ENCODE assay signal across 8 mouse cellular contexts in the genomic region with DNA sequence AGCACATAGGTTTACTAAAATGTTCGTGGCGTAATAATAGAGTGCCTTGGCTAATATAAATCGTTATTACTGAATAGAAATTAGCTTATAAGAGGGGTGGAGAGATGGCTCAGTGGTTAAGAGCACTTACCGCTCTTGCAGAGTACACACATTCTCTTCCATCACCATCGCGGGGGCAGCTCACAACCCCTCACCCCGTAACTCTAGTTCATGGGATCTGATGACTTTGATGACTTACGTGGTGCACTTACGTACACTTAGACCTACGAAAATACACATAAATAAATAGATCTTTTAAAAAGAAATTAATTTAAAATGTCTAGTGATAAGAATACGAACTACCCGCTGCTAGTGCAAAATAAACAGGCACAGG. TPM values are rescaled to one million over a fixed set of nuclear protein-coding genes. Genes with fewer than 3 reads are reported as not detected.
A peak's percentile ranks its signal among the peaks of the same experiment; 100 is the strongest.
DNase-seq lines count a peak whose midpoint lies in the region; ATAC-seq and TF ChIP-seq lines count a peak whose summit lies in the region.

No protein-coding gene starts in this region.

- peaks cover 4% of the 10 kb centered on the region; the same call in 1 of the 2 replicates for H3K4me1 ChIP-seq in lung, postnatal 0 days (ENCODE audit: insufficient read depth, low read depth, low read length)
- peaks cover 0 to 5% of the 10 kb centered on the region in 2 experiments; a peak in 2 of 4 replicates for H3K4me1 ChIP-seq in heart, embryonic 14.5 days (ENCODE audit: control insufficient read depth in 2 of 2, insufficient read depth in 2 of 2, low read length in 2 of 2)
- H3K4me1 ChIP-seq in limb, embryonic 14.5 days (ENCODE audit: control insufficient read depth, insufficient read depth, low read length): no peaks in the 10 kb centered on the region
- H3K4me1 ChIP-seq in stomach, embryonic 14.5 days (ENCODE audit: control insufficient read depth, insufficient read depth, low read length): no peaks in the 10 kb centered on the region

- no peaks in the 10 kb centered on the region for H3K27me3 ChIP-seq in lung, postnatal 0 days (replicated peaks; ENCODE audit: insufficient read depth, low read length)
- H3K27me3 ChIP-seq in heart, embryonic 14.5 days (ENCODE audit: control insufficient read depth, insufficient read depth, low read length): no peaks in the 10 kb centered on the region
- no peaks in the 10 kb centered on the region for H3K27me3 ChIP-seq in limb, embryonic 14.5 days (ENCODE audit: control insufficient read depth, insufficient read depth, low read length)
- no peaks in the 10 kb centered on the region for H3K27me3 ChIP-seq in stomach, embryonic 14.5 days (ENCODE audit: control insufficient read depth, insufficient read depth, low read length)

- peak overlapping the region; percentile 68 for H3K4me3 ChIP-seq in lung, postnatal 0 days (ENCODE audit: low read depth, low read length)
- H3K4me3 ChIP-seq in heart, embryonic 14.5 days (ENCODE audit: control insufficient read depth in 1 of 2, insufficient read depth in 1 of 2, low read depth in 1 of 2, low read length in 2 of 2): peak overlapping the region; percentile 45 to 72
- H3K4me3 ChIP-seq in limb, embryonic 14.5 days (replicated peaks; ENCODE audit: low read length): peak overlapping the region; percentile 66
- peak overlapping the region; percentile 67 for H3K4me3 ChIP-seq in stomach, embryonic 14.5 days (ENCODE audit: low read depth, low read length)

- no peak for TF ChIP-seq POLR2A in limb, embryonic 14.5 days (IDR thresholded peaks at IDR 0.05; ENCODE audit: borderline replicate concordance, extremely low read depth, insufficient read depth, insufficient read length)

- ATAC-seq in lung, postnatal 0 days: no peak
- ATAC-seq in heart, embryonic 14.5 days (ENCODE audit: insufficient number of reproducible peaks, insufficient read depth, low FRiP score, low read depth): no peak
- ATAC-seq in limb, embryonic 14.5 days (ENCODE audit: low FRiP score, low read depth): no peak
- no peak for ATAC-seq in stomach, embryonic 14.5 days (ENCODE audit: insufficient number of reproducible peaks, insufficient read depth, low FRiP score, low read depth)
- ATAC-seq in activated CD4-positive, CD25-positive, alpha-beta regulatory T cell, adult 4 months: no peak

- TF ChIP-seq CTCF in lung, postnatal 0 days (IDR thresholded peaks at IDR 0.05): no peak

- H3K4me2 ChIP-seq in lung, postnatal 0 days (replicated peaks; ENCODE audit: low read depth, low read length): peak overlapping the region; percentile 77
- peak overlapping the region; percentile 87 for H3K4me2 ChIP-seq in heart, embryonic 14.5 days (ENCODE audit: low read length)
- peak overlapping the region; percentile 91 for H3K4me2 ChIP-seq in limb, embryonic 14.5 days (replicated peaks; ENCODE audit: low read depth, low read length, severe bottlenecking)
- peak overlapping the region; percentile 70 for H3K4me2 ChIP-seq in stomach, embryonic 14.5 days (replicated peaks; ENCODE audit: low read depth, low read length)

- no peak overlapping the region for H3K9ac ChIP-seq in lung, postnatal 0 days (replicated peaks; ENCODE audit: low read depth)
- peak overlapping the region; percentile 78 for H3K9ac ChIP-seq in heart, embryonic 14.5 days (ENCODE audit: low read length)
- 0 out of 2 replicates have a peak overlapping the region, but pooled peaks have one; percentile 72 for H3K9ac ChIP-seq in limb, embryonic 14.5 days (ENCODE audit: low read depth, low read length, severe bottlenecking)
- H3K9ac ChIP-seq in stomach, embryonic 14.5 days (replicated peaks; ENCODE audit: low read depth, low read length): peak overlapping the region; percentile 49; the same call in 1 of the 2 replicates

- no peaks in the 10 kb centered on the region for H3K36me3 ChIP-seq in lung, postnatal 0 days (ENCODE audit: insufficient read depth, low read length)
- no peaks in the 10 kb centered on the region for H3K36me3 ChIP-seq in heart, embryonic 14.5 days (ENCODE audit: control insufficient read depth, insufficient read depth, low read length)
- H3K36me3 ChIP-seq in limb, embryonic 14.5 days (ENCODE audit: control insufficient read depth, insufficient read depth, low read length): no peaks in the 10 kb centered on the region
- H3K36me3 ChIP-seq in stomach, embryonic 14.5 days (ENCODE audit: control insufficient read depth, insufficient read depth, low read length): no peaks in the 10 kb centered on the region

- H3K9me3 ChIP-seq in lung, postnatal 0 days (ENCODE audit: low read length): no peaks in the 10 kb centered on the region
- no peaks in the 10 kb centered on the region for H3K9me3 ChIP-seq in heart, embryonic 14.5 days (ENCODE audit: control insufficient read depth, low read length)
- no peaks in the 10 kb centered on the region for H3K9me3 ChIP-seq in limb, embryonic 14.5 days (ENCODE audit: control insufficient read depth, low read length)
- H3K9me3 ChIP-seq in stomach, embryonic 14.5 days (ENCODE audit: control insufficient read depth, low read depth, low read length): no peaks in the 10 kb centered on the region

- TF ChIP-seq EP300 in lung, postnatal 0 days (IDR thresholded peaks at IDR 0.05): no peak

- no peak for DNase-seq in lung, postnatal 0 days (ENCODE audit: low spot score)
- DNase-seq in lung, postnatal 4 days: no peak
- DNase-seq in cerebellum, postnatal 14 days: peak; percentile 23 to 49
- DNase-seq in limb, embryonic 14.5 days (ENCODE audit: low spot score): no peak
- no peak for DNase-seq in layer of hippocampus, adult 9-10 months (ENCODE audit: low spot score)

- no peak overlapping the region for H3K27ac ChIP-seq in lung, postnatal 0 days (ENCODE audit: low read length)
- H3K27ac ChIP-seq in heart, embryonic 14.5 days (replicated peaks in 1 of 2; ENCODE audit: control insufficient read depth in 1 of 2, insufficient read depth in 1 of 2, low read depth in 2 of 2, low read length in 2 of 2): peak overlapping the region in 1 of 2 experiments; percentile 98; a peak in 2 of 4 replicates
- H3K27ac ChIP-seq in limb, embryonic 14.5 days (replicated peaks; ENCODE audit: low read depth, low read length): no peak overlapping the region
- no peak overlapping the region for H3K27ac ChIP-seq in stomach, embryonic 14.5 days (ENCODE audit: low read length)

- 22% methylated on average over 12 of the region's 12 CpGs for WGBS in lung, postnatal 0 days
- WGBS in heart, embryonic 14.5 days: 42% methylated on average over 12 of the region's 12 CpGs
- 40% methylated on average over 12 of the region's 12 CpGs for WGBS in limb, embryonic 14.5 days
- WGBS in stomach, embryonic 14.5 days: 36% methylated on average over 12 of the region's 12 CpGs

RNA-seq across cellular contexts. Expression of a gene that starts 0.8 kb away (rescaled TPM):
- polyA plus RNA-seq in lung, postnatal 0 days (2015; fragmentation: Nextera tagmentation; extraction: Ambion mirVana): 1.3 and 1.5 TPM in 2 replicates
- 0.67 and 0.78 TPM in 2 replicates for polyA plus RNA-seq in heart, embryonic 14.5 days (2014; fragmentation: Nextera tagmentation; extraction: Ambion mirVana)
- polyA plus RNA-seq in limb, embryonic 14.5 days (2012; rRNA removed): 2.1 and 2.7 TPM in 2 replicates
- polyA plus RNA-seq in limb, embryonic 14.5 days (2014; fragmentation: Nextera tagmentation; extraction: Ambion mirVana): 0.54 and 1.0 TPM in 2 replicates
- polyA plus RNA-seq in stomach, embryonic 14.5 days (2014; fragmentation: Nextera tagmentation; extraction: Ambion mirVana): 0.93 and 1.4 TPM in 2 replicates
- 1 to 10 TPM; 4.7 to 6.5 TPM for polyA plus RNA-seq in activated CD4-positive, CD25-positive, alpha-beta regulatory T cell, adult 4 months (2017; shearing (Covaris generic))

RNA-seq across cellular contexts. Expression of a gene that starts 37.8 kb away (rescaled TPM):
- polyA plus RNA-seq in lung, postnatal 0 days (2015; fragmentation: Nextera tagmentation; extraction: Ambion mirVana): 26.5 and 29.0 TPM in 2 replicates
- 26.9 and 31.2 TPM in 2 replicates for polyA plus RNA-seq in heart, embryonic 14.5 days (2014; fragmentation: Nextera tagmentation; extraction: Ambion mirVana)
- polyA plus RNA-seq in limb, embryonic 14.5 days (2012; rRNA removed): 25.9 and 26.5 TPM in 2 replicates
- polyA plus RNA-seq in limb, embryonic 14.5 days (2014; fragmentation: Nextera tagmentation; extraction: Ambion mirVana): 48.2 and 50.0 TPM in 2 replicates
- 38.9 and 45.7 TPM in 2 replicates for polyA plus RNA-seq in stomach, embryonic 14.5 days (2014; fragmentation: Nextera tagmentation; extraction: Ambion mirVana)
- polyA plus RNA-seq in activated CD4-positive, CD25-positive, alpha-beta regulatory T cell, adult 4 months (2017; shearing (Covaris generic)): 10 to 100 TPM; 17.2 to 34.8 TPM

Comparison
In these comparisons a context has a peak if more than half of its experiments do, and no peak if none do; other contexts are left out.
1. DNase-seq: peak in cerebellum, postnatal 14 days (2 of 2); none in lung, postnatal 0 days (single experiment), lung, postnatal 4 days (0 of 2), limb, embryonic 14.5 days (single experiment) and layer of hippocampus, adult 9-10 months (single experiment).
2. Peak in every context shown above with its lines, with median percentiles within 50 percentile points of each other: H3K4me2 ChIP-seq and H3K4me3 ChIP-seq.